Mouse (Mus musculus) forebrain, postnatal 0 days (tissue): ENCODE data around the gene Tet1. TPM values are rescaled to one million over a fixed set of nuclear protein-coding genes. Genes with fewer than 3 reads are reported as not detected.
"Not testable (repeated sequence)": the region's sequence is repeated elsewhere in the genome, so short reads cannot be mapped to it uniquely, and the experiment has no call there.

Source experiments
- ATAC-seq: fragments of 200-750 bp; cut with Nextera tagmentation; 2 replicates; pipeline ENCODE4 v1.8.0; 2017; ENCODE audit warnings: mild to moderate bottlenecking, moderate library complexity
- DNase-seq: peaks from one replicate; pipeline ENCODE4 v3.0.0-alpha.2; 2015
- H3K27ac ChIP-seq: fragments of 300-500 bp; sonication (generic); 2 replicates; pipeline ENCODE4 v1.5.1; 2014; ENCODE audit warnings: low read depth, mild to moderate bottlenecking, antibody characterized with exemption, low read length, moderate library complexity, mixed read lengths
- H3K27me3 ChIP-seq: fragments of 300-500 bp; sonication (generic); 2 replicates; pipeline ENCODE4 v1.6.1; 2014; ENCODE audit warnings: mild to moderate bottlenecking, low read length, mixed read lengths; ENCODE audit not compliant: insufficient read depth
- H3K36me3 ChIP-seq: fragments of 300-500 bp; sonication (generic); 2 replicates; pipeline ENCODE4 v1.6.1; 2014; ENCODE audit warnings: mild to moderate bottlenecking, moderate library complexity; ENCODE audit not compliant: insufficient read depth
- H3K4me1 ChIP-seq: fragments of 300-500 bp; sonication (generic); 2 replicates; pipeline ENCODE4 v1.6.1; 2014; ENCODE audit warnings: antibody characterized with exemption; ENCODE audit not compliant: insufficient read depth
- H3K4me2 ChIP-seq: fragments of 300-500 bp; sonication (generic); 2 replicates; pipeline ENCODE4 v1.6.1; 2014; ENCODE audit warnings: low read depth, mild to moderate bottlenecking, moderate library complexity
- H3K4me3 ChIP-seq: fragments of 300-500 bp; sonication (generic); 2 replicates; pipeline ENCODE4 v1.5.1; 2014; ENCODE audit warnings: low read depth, low read length, mixed read lengths
- H3K9ac ChIP-seq: fragments of 300-500 bp; sonication (generic); 2 replicates; pipeline ENCODE4 v1.6.1; 2014; ENCODE audit warnings: mild to moderate bottlenecking
- H3K9me3 ChIP-seq: fragments of 300-500 bp; sonication (generic); 2 replicates; pipeline ENCODE4 v1.6.1; 2016; ENCODE audit warnings: low read length
- CTCF ChIP-seq: sonication (generic); IDR thresholded peaks from 2 replicates; pipeline ENCODE4 v1.5.1; 2016; ENCODE audit warnings: antibody characterized with exemption, control low read depth, low read depth
- WGBS: fragments of 180-500 bp; shearing (Covaris S2); extraction: QIAGEN DNeasy Blood & Tissue Kit; methylation state at CpG from one replicate; pipeline ENCODE4 v1.1.7; 2014; 5-methylcytosine and 5-hydroxymethylcytosine counted together
- polyA plus RNA-seq: library from polyadenylated mRNA; unstranded; fragments of >200 nt; fragmentation: Nextera tagmentation; extraction: Ambion mirVana; gene quantifications from 2 replicates; pipeline ENCODE4 v1.2.1, GENCODE M21; 2015
- total RNA-seq: library from RNA; depleted of rRNA; stranded (reverse); fragments of >200 nt; gene quantifications from 2 replicates; pipeline ENCODE4 v1.2.3, GENCODE M21; 2014; rRNA removed

Gene Tet1
- total RNA-seq = 26.2 and 32.7 TPM in 2 replicates
- polyA plus RNA-seq = 17.2 and 32.1 TPM in 2 replicates

DNA sequence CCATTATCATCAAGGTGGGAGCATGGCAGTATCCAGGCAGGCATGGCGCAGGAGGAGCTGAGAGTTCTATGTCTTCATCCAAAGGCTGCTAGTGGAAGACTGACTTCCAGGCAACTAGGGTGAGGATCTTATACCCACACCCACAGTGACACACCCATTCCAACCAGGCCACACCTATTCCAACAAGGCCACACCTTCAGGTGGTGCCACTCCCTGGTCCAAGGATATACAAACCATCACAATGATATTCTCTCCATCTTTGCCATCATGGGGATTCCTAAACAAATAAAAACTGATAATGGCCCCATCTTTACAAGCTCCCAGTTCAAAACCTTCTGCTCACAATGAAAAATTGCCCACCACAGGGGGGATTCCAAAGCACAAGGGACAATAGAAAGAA, at the start of gene Tet1:
Gene Tet1 (minus strand): TSS at position 101 of the 400 bp plus-strand sequence.
- H3K4me3 ChIP-seq, H3K27ac ChIP-seq, H3K4me2 ChIP-seq, H3K4me1 ChIP-seq, H3K36me3 ChIP-seq, H3K9ac ChIP-seq, H3K9me3 ChIP-seq, H3K27me3 ChIP-seq, DNase-seq, ATAC-seq: not testable (repeated sequence)
- no CpG with 5 or more reads among the region's 1 CpGs for WGBS

DNA sequence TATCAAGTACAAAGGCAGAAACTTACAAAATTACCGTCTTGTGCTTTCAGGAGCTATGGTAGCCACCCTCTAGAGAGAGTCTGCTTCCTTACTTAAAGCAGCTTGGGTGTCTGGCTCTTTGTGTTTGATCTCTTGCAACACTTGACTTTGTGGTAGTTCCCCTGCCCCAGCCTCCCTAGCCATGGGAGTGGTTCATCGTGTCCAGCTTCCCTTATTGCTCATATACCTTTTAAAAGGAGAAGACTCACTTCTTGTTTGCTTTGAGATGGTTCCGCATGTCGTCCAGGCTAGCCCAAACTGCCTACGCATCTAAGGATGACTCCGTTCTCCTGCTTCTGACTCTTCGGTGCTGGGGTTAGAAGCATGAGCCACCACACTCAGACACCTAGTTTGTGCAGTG, 39.8 kb upstream of the Tet1 start:
- no peak overlapping the region for H3K4me3 ChIP-seq
- DNase-seq (no peak), ATAC-seq (no peak)
- no peaks in the 10 kb centered on the region for H3K27me3 ChIP-seq
- H3K9ac ChIP-seq = no peak overlapping the region
- H3K4me1 ChIP-seq = no peaks in the 10 kb centered on the region
- H3K36me3 ChIP-seq = peaks cover 14% of the 10 kb centered on the region
- WGBS = 95% methylated on average over 7 of the region's 7 CpGs
- no peaks in the 10 kb centered on the region for H3K9me3 ChIP-seq
- no peak overlapping the region for H3K4me2 ChIP-seq
- H3K27ac ChIP-seq = no peak overlapping the region
- no peak for TF ChIP-seq CTCF

- no peaks in the 10 kb centered on the region for H3K27me3 ChIP-seq
- peak; percentile 49 for TF ChIP-seq CTCF
- DNase-seq (peak; percentile 93), ATAC-seq (peak; percentile 94)
- WGBS = 1% methylated on average over 66 of the region's 68 CpGs
- H3K9ac ChIP-seq = peak within 1 kb of the TSS; percentile 62
- H3K27ac ChIP-seq = peak within 1 kb of the TSS; percentile 57
- H3K36me3 ChIP-seq = peaks cover 29% of the 10 kb centered on the region
- H3K4me2 ChIP-seq = peak within 1 kb of the TSS; percentile 92
- peak within 1 kb of the TSS; percentile 76 for H3K4me3 ChIP-seq
- H3K9me3 ChIP-seq = no peaks in the 10 kb centered on the region
- H3K4me1 ChIP-seq = no peaks in the 10 kb centered on the region
Measured at GRCm38 (mm10) chr10:62946738-62947471, 38.1 kb upstream of the Tet1 start, which contains the start of gene Dna2. Dna2 (plus strand) TSS chr10:62947026.

- no peaks in the 10 kb centered on the region for H3K9me3 ChIP-seq
- H3K27ac ChIP-seq = no peak overlapping the region
- WGBS = 90% methylated on average over 10 of the region's 10 CpGs
- TF ChIP-seq CTCF = no peak
- DNase-seq (no peak), ATAC-seq (no peak)
- H3K27me3 ChIP-seq = no peaks in the 10 kb centered on the region
- no peak overlapping the region for H3K9ac ChIP-seq
- H3K4me1 ChIP-seq = no peaks in the 10 kb centered on the region
- H3K4me3 ChIP-seq = no peak overlapping the region
- no peak overlapping the region for H3K4me2 ChIP-seq
- peaks cover 29% of the 10 kb centered on the region for H3K36me3 ChIP-seq
Measured at GRCm38 (mm10) chr10:62944975-62945580, 36.3 kb upstream of the Tet1 start.

DNA sequence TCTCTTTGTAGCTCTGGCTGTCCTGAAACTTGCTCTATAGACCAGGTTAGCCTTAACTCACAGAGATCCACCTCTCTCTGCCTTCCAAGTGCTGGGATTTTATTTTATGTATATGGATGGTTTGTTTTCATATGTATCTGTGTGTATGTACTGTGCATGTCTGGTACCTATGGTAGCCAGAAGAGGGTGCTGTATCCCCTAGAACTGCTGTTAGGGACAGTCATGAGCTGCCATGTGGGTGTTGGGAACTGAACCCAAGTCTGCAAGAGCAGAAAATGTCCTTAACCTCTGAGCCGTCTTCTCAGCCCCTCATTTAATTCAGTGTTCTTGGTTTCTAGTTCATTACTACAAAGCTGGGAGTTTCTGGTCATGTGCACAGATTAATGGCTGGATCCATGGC, 23.6 kb upstream of the Tet1 start:
- DNase-seq = no peak
- no peak overlapping the region for H3K9ac ChIP-seq
- no peaks in the 10 kb centered on the region for H3K27me3 ChIP-seq
- no peak for ATAC-seq
- no peak for TF ChIP-seq CTCF
- H3K36me3 ChIP-seq = peaks cover 39% of the 10 kb centered on the region
- no peak overlapping the region for H3K27ac ChIP-seq
- no peak overlapping the region for H3K4me3 ChIP-seq
- no peak overlapping the region for H3K4me2 ChIP-seq
- no peaks in the 10 kb centered on the region for H3K9me3 ChIP-seq
- 95% methylated on average over 1 of the region's 1 CpGs for WGBS
- H3K4me1 ChIP-seq = no peaks in the 10 kb centered on the region

DNA sequence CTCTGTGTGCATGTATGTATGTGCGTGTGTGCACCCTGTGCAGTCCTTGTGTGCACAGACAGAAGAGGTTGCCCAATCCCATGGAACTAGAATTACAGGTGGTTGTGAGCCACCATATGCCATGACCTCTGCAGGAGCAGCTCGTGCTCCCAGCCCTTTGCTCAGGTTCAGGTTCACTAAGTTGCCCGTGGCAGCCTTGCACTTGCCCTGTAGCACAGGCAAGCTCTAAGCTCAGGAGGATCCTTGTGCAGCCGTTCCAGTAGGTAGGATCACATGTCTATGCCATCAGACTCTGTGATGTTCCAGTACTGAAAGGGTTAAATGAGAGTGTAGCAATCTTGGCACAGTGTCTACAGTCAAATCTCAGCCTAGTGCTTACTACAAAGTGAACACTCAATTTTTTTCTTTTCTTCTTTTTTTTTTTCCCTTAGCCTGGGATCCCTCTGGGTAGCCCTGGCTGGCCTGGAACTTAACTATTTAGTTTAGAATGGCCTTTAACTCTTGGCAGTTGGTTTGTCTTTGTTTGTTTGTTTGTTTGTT, 15.4 kb upstream of the Tet1 start:
- Histone ChIP-seq H3K9ac (no peak overlapping the region), H3K4me3 (no peak overlapping the region), H3K36me3 (peaks cover 5% of the 10 kb centered on the region), H3K27me3 (no peaks in the 10 kb centered on the region), H3K27ac (no peak overlapping the region), H3K4me2 (no peak overlapping the region), H3K4me1 (0 out of 2 replicates have a peak, but pooled peaks cover 9% of the 10 kb centered on the region), H3K9me3 (no peaks in the 10 kb centered on the region)
- no peak for TF ChIP-seq CTCF
- 82% methylated on average over 4 of the region's 4 CpGs for WGBS
- DNase-seq (no peak), ATAC-seq (no peak)

DNA sequence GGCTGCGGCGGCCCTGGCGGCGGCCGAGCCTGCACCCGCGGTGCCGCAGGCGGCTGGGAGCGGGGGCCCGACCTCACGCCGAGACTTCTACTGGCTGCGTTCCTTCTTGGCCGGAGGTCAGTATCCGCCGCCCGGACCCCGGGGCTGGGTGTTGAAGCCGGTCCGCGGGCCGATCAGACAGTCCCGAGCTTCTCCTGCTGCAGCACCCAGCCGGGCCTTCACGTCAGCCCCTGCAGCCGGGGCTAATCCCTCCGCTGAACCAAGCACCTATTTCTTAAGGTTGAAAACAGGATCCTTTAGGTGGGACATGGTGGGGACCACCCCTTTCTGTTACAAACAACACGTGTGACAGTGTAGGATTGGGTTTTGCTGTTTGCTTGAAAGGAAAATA, 12.0 kb upstream of the Tet1 start:
- WGBS = under 1% methylated on average over 29 of the region's 29 CpGs
- Histone ChIP-seq H3K9me3 (no peaks in the 10 kb centered on the region), H3K9ac (peak overlapping the region; percentile 83), H3K4me2 (peak overlapping the region; percentile 78), H3K36me3 (no peaks in the 10 kb centered on the region), H3K4me3 (peak overlapping the region; percentile 98), H3K27ac (peak overlapping the region; percentile 89), H3K4me1 (0 out of 2 replicates have a peak, but pooled peaks cover 9% of the 10 kb centered on the region), H3K27me3 (no peaks in the 10 kb centered on the region)
- DNase-seq (no peak), ATAC-seq (peak; percentile 47)
- no peak for TF ChIP-seq CTCF
